Mouse (Mus musculus): ENCODE measurements around the gene Cspg4.
A peak's percentile ranks its signal among the peaks of the same experiment; 100 is the strongest.

Cspg4 gene

DNA sequence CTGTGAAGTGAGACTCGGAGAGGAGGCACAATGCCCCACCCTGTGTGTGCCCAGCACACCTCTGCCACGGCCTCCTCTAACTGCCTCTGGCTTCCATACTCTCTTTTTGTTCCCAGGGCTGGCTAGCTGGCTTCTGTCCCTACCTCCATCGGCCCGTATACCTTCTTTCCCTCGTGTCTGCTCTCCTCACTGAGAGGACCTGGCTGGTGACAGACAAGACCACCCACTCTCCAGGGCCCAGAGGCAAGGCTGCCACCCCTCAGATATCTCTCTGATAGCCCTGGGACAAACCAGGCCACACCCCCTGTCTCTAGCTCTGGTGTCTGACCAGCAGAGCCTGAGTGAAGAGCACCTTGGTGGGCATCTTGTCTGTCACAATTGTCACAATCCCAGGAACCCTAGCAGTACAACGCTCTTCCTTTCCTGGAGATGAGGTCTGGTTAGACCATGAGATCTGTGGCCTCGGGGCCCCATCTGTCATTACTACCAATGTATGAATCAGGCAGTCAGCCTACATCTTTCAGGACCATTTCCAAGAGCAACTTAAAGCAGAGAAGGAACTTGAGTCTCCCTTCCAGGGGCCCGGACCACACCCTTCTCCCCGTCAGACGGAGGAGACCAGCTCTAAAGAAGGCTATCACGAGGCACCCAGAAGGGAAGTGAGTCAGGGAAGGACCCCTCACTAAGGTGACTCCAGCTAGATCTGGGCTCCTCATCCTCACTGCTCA is 1.0 kb downstream of the Cspg4 start:
- no peak for DNase-seq

- no peak for DNase-seq
Measured at GRCm38 (mm10) chr9:56866430-56866829, 1.6 kb downstream of the Cspg4 start.

DNA sequence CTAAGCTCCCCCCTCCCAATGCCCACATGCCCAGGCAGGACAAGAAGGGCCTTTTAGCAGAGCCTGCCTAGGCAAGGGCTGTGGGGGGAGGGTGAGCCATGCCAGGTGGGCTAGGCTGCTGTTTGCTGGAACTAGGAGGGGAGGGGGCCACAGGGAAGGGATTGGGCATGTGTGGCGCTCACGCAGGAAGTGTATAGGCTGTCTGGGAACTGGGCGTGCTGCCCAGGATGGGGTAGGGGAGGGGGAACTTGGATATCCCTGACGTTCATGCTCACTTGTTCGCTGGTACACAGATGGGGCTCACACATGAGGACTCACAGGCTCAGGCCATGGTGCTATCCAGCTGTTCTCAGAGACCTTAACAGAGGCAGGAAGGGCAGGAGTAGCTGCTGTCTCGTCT is 3.5 kb downstream of the Cspg4 start:
- DNase-seq, result no peak

DNA sequence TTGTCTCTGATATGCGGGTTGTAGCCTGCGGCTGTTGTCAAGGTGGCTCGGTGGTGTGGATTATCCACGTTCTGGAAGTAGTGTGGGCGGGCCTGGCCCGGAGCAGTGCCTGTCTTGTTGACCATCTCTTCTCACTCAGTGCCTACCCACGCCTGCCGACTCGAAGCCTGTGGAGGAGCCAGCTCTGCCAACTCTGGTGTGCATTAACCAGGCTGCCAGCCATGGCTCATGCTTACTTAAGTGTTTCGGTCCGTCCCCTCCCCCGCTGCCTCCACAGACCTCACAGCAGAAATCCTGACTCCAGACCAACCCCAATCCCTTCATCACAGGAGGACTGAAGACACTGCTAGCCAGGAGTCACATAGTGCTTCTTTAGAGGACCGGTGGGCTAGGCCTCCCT is 4.7 kb downstream of the Cspg4 start:
- no peak for DNase-seq

- no peak for DNase-seq
Measured at GRCm38 (mm10) chr9:56870778-56871177, 5.9 kb downstream of the Cspg4 start.

DNA sequence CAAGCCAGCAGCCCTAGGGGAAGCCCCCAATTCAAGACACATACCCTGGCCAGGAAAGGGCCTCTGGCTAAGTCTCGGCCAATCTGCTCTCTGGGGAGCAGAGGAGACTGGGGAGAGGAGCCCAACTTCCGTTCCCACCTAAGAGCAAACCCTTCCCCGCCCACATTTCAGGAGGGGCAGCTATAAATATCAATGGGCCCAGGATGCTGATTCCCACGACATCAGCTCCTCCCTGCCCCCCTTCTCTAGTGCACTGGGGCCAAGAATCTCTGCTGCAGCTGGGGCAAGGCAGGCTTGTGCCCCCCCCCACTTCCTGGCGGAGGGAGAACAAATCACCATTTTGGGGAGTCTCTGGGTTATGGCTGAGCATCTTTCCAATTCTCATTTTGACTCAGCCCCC is 6.4 kb downstream of the Cspg4 start:
- DNase-seq, result peak; percentile 43

DNA sequence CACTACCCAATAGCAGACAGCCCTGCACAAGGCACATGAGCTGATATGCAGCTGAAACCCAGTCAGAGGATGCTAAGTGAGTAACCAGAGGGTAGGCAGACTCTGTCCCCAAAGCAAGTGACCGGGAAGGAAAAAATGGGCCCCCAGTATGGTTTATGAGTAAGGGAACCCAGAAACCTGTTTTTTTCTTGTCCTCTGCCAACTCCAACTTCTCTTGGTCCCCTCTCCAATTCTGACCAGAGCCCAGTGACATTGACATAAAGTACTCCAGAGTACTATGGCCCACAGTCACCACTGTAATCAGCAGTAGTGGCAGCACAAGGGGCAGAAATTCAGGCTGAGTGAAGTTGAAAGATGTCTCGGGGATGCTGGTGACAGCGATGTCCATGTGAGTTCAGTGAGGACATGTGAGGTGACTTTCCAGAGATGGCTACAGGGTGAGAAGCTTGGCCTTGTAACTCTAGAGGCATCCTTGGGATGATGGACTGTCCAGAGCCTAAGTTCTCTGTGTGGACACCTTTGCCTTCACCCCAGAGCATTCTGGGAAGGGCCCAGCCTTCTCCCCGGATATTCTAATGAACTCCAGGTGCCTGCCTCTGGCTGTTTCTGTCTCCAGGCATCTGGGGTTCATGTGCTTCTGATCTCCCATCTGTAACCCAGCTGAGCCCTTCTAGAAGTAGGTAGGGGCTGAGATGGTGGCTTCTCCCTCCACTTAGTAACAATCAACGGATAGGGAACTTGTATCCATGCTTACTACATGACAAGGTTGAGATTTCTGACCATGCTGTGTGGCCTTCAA is 7.5 kb downstream of the Cspg4 start:
- no peak for DNase-seq

DNA sequence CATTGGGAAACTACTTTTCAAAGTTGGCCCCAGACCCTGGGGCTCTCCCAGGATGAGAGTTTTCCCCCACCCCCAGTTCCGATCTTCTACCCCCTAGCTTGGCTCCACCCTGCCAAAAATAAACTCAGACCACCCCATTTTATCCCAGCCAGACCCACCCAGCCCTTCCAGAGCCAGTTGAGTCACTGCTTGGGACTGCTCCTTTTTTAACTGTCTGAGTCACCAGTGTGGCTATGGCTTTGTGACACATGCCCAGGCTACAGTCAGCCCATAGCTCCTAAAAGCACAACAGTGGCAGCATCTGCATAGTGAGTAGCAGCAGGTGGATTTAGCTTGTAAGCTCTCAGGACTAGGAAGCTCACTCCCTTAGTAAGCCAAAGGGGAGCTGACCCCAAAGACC is 8.3 kb downstream of the Cspg4 start:
- DNase-seq, result no peak

DNA sequence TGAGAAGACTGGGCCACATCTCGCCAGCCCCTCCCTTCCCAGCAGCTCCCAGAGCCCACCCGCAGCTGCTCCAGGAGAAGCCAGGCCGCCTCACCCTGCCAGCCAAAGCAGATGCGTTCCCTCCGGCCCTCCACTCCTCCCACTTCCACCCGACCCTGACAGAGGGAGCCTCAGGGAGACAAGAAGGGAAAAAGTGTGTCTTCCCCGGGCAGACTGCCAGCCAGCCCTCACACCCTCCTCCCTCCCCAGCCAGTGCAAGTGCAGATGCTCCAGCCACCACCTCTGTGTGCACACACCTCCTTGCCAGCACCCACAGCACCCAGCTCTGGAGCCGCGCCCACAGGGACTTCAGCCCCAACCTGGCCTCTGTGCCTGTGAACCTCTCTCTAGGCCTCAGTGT is 12.0 kb downstream of the Cspg4 start:
- DNase-seq, result no peak

GRCm38 (mm10) chr9:56877284-56877683 is 12.5 kb downstream of the Cspg4 start:
- no peak for DNase-seq

DNA sequence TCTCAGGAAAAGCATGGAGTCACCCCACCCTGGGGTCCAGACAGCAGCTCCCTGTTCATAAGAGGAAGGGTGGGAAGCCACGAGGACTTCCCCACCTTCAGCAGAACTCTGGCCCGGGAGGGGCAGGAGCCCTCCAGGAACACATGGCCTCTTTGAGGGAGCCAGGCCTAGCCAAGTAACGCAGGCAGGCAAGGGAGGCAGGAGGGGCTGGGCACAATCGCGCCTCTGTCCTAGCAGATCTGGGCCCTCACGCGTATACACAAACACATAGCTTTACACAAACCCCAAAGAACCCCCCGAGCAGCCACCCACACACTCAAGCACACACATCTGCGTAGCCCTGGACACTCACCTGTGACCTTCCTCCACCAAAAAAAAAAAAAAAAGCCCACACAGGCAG is 16.0 kb downstream of the Cspg4 start:
- no peak for DNase-seq

DNA sequence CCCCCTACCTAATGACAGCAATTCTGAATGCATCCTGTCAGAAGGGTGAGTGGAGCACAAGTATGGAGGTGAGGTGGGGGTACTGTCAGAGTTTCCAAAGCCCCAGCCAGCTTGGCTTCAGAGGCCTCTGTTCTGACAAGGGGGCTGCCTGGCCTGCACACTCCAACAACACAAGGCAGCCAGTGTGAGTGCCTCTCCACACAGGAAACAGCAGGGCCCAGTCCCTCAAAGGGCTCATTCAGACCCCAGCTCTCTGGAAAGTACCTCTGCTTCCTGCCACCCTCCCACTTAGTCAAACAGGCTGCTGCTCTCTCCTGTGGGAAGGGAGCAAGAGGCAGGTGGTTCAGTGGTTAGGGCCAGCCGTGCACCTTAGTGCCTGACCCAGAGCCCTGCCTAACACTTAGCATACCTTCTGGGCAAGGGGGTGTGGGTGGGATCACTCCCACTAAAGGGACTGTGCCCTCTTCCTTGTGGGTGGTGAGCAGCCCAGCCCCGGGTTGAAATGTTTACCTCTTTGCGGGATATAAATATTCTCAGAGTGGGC is 16.8 kb downstream of the Cspg4 start:
- DNase-seq, result no peak

- DNase-seq, result no peak
Measured at GRCm38 (mm10) chr9:56882283-56882682, 17.4 kb downstream of the Cspg4 start.

DNA sequence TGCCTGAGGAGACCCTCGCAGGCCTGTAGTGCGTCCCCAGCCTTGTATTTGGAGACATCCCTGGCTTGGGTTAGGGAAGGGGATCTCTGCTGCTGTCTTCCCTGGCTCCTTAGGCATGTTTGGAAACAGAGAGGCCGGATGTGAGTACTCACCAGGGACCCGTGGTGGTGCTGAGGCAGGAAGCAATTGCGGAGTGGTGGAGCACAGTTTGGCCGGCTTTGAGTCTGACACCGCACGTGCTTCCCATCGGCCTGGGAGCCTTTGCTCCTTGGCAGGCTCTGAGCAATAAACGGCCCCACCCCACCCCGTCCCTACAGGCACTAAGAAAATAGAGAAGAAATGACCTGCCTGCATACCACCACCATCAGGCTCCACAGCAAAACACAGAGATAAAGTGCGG is 18.0 kb downstream of the Cspg4 start:
- DNase-seq, result no peak

GRCm38 (mm10) chr9:56883470-56883869 is 18.6 kb downstream of the Cspg4 start:
- DNase-seq, result no peak

- no peak for DNase-seq
Measured at GRCm38 (mm10) chr9:56884328-56884727, 19.5 kb downstream of the Cspg4 start.

DNA sequence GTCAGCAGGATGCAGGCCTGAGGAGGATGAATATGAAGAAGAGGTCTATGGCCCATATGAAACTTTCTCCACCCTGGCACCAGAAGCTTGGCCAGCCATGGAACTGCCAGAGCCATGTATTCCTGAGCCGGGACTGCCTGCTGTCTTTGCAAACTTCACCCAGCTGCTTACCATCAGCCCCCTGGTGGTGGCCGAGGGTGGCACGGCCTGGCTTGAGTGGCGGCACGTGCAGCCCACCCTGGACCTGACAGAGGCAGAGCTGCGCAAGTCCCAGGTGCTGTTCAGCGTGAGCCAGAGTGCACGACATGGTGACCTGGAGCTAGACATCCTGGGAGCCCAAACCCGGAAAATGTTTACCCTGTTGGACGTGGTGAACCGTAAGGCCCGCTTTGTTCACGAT is 21.3 kb downstream of the Cspg4 start:
- peak; percentile 79 for DNase-seq

DNA sequence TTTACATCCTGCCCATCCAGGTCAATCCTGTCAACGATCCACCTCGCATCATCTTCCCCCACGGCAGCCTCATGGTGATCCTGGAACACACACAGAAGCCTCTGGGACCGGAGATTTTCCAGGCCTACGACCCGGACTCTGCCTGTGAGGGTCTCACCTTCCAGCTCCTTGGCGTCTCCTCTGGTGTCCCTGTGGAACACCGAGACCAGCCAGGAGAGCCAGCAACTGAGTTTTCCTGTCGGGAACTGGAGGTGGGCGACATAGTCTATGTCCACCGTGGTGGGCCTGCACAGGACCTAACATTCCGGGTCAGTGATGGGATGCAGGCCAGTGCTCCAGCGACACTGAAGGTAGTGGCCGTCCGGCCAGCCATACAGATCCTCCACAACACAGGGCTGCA is 21.8 kb downstream of the Cspg4 start:
- no peak for DNase-seq

DNA sequence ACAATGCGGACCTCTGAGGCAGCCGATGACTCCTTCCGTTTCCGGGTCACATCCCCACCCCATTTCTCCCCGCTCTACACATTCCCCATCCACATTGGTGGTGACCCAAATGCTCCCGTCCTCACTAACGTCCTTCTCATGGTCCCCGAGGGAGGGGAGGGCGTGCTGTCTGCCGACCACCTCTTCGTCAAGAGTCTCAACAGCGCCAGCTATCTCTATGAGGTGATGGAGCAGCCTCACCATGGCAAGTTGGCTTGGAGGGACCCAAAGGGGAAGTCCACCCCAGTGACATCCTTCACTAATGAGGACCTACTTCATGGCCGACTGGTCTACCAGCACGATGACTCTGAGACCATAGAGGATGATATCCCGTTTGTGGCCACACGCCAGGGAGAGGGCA is 22.7 kb downstream of the Cspg4 start:
- no peak for DNase-seq

GRCm38 (mm10) chr9:56889817-56890216 is 25.0 kb downstream of the Cspg4 start:
- peak; percentile 74 for DNase-seq

- no peak for DNase-seq
Measured at GRCm38 (mm10) chr9:56890522-56891250, 25.9 kb downstream of the Cspg4 start.

DNA sequence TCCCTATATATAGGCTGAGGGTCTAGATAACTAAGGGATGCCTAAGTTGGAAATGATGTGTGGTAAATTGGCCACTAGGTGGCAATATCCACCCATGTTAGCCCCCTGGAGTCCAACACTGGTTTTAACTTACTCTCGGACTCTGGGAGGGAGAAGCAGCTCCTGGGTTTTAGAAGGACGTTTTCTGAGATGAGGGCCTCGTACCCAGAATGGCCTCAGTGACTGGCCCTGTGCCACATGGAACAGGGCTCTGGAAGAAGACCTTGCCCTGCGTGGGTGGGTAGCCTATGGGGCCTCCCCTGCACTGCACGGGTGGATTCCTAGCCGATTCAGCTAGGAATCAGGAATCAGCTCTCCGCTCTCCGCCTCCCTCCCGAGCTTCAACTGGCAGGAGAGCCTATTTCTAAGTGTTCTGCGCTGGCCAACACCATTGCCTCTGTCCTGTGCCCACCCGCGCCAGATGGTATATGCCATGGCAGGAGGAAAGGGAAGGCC is 26.7 kb downstream of the Cspg4 start:
- peak; percentile 61 for DNase-seq

DNA sequence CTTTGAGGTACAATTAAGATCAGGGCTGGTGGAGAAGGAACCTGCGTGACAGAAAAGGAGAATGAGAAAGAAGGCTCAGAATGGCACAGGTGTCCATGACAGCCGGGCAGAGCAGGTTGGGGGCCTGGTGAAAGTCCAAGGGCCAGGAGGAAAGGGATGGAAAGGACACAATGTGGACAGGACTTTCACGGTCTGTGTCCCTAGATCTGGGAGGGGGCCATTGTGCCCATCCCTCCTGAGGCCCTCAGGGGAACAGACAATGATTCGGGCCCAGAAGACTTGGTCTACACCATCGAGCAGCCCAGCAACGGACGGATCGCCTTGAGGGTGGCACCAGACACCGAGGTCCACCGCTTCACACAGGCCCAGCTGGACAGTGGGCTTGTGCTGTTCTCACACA is 27.3 kb downstream of the Cspg4 start:
- no peak for DNase-seq
